Mouse (Mus musculus) small intestine, adult 2 months (tissue): ENCODE data around the gene Prok1.

Experiments
- CTCF ChIP-seq: fragments of 200-500 bp; IDR thresholded peaks from 2 replicates; pipeline ENCODE4 v1.5.1; 2012; ENCODE audit warnings: low read depth, mild to moderate bottlenecking, control low read depth, inconsistent platforms, low read length, moderate library complexity, mixed read lengths; ENCODE audit not compliant: insufficient replicate concordance, insufficient read length; ENCODE audit errors: extremely low read depth
- POLR2A ChIP-seq: fragments of 200-500 bp; IDR thresholded peaks from 2 replicates; pipeline ENCODE4 v1.6.1; 2012; ENCODE audit warnings: low read depth, mild to moderate bottlenecking, control low read depth, inconsistent platforms, low read length, moderate library complexity

DNA sequence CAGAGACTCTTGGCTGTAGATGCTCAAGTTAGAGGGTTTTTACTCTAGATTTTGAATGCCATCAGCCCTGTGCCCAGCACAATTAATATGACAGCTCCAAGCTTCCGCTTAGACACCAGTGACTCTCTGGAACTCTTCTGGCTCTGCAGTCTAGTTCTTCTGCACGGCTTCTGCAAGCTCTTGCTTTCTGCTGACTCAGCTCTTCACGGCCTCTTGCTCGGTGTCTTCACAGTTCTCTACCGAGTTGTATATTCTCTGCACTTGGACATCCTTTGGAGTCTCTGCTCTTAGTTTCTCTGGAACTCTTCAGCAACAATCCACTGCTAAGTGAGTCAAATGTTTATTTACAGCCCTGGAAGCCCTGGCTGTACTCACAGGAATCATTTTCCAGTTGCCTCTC, 14.4 kb upstream of the Prok1 start:
- TF ChIP-seq CTCF (no peak), POLR2A (no peak)
